Mouse (Mus musculus): Measurements from ENCODE around the gene C3ar1.

Gene C3ar1

DNA sequence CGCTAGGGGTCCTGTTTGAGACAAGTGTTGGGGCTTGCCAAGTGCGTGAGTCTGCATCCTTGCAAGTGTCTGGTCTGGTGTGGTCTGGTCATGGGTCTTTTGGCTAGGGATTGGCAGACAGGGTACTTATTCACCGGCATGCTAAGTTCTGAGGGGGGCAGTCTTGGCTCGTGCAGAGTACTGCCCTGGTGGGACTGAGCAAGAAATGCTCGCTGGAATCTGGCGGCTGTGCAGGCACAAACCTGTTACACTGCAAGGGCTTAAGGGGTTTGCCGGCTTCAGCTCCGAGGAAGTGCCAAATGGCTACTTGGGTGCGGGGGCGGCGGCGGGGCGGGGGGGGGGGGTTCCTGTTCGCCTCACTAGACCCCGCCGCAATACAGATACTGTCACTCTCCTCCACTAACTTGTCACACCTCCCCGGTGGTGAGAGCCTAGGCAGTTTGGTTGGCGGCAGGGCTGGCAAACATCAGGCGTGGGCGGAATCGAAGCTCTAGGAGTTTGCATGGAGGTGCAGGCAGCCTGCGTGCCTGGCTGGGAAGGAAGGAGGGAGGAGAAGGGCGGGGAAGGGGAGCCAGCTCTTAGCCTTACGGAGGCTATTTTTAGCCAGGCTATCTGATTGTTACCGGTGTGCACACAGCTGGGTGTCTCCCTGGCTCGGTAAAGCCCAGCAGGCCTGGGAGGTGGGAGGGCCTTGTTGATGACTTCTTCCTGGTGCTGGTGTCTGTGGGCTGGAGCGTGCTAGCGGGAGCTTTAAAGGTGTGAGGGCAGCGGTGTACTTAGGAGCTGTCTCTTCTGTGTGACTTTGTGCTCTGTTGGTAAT, 29.8 kb downstream of the C3ar1 start:
- peak; percentile 77 for DNase-seq (ENCODE audit: low read depth)

DNA sequence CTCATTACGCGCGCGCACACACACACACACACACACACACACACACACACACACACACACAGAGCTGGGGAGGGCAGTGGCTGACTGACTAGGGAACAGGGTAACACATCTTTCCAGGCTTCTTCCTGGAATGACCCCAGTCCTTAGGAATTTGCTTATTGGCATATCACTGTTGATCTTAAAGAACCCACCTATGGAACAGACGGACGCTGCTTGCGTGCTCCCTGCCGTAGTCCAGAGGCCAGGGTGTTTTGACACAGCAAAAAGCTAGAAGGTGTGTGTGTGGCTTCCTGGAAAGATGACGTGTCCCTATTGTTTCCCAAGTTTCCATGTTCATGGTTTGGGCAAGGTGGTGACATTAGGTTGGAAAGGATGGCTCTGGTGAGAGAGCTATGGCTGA, 30.8 kb downstream of the C3ar1 start:
- no peak for DNase-seq (ENCODE audit: low read depth)

DNA sequence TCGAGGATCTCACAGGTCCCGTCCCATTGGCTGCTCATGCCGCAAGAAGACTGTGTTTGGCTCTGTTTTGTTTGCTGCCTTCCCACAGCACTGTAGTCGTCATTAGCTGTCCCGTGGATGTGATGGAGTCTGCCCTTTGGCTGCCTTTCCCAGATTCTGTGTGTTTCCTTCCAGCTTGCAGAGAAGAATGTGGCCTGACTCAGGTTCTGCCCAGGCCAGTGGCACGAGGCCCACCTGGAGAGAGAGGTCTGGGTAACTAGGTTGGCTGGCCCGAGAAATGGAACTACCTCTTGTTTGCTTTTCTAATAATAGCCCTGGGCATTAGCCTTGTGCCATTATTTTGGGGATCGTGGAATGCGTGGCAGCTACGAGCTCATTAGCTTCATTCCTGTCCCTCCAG, 31.9 kb downstream of the C3ar1 start:
- DNase-seq (ENCODE audit: low read depth), result peak; percentile 94

DNA sequence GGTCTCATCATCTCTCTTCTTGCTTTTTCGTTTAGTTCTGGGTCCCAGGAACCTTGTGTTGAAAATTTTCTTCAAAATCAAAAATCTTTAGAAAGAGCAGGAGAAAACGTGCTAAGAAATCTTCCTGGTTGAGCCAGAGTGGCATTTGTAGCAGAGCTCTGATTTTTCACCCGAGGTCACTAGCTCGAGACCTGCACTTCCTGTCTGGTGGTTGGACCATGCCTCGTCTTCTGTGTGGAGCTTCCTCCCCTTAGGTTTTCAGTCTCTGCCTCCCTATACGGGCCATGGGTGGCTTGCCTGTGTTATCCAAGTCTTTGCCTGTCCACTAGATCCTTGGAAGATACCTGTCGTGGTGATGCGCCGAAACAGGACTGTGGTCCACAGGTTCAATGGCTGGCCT, 34.1 kb downstream of the C3ar1 start:
- no peak for DNase-seq (ENCODE audit: low read depth)

GRCm38 (mm10) chr6:122820799-122821650, 34.9 kb downstream of the C3ar1 start:
- DNase-seq (ENCODE audit: low read depth), result no peak

- DNase-seq (ENCODE audit: low read depth), result no peak
Measured at GRCm38 (mm10) chr6:122820071-122820798, 35.7 kb downstream of the C3ar1 start.

DNA sequence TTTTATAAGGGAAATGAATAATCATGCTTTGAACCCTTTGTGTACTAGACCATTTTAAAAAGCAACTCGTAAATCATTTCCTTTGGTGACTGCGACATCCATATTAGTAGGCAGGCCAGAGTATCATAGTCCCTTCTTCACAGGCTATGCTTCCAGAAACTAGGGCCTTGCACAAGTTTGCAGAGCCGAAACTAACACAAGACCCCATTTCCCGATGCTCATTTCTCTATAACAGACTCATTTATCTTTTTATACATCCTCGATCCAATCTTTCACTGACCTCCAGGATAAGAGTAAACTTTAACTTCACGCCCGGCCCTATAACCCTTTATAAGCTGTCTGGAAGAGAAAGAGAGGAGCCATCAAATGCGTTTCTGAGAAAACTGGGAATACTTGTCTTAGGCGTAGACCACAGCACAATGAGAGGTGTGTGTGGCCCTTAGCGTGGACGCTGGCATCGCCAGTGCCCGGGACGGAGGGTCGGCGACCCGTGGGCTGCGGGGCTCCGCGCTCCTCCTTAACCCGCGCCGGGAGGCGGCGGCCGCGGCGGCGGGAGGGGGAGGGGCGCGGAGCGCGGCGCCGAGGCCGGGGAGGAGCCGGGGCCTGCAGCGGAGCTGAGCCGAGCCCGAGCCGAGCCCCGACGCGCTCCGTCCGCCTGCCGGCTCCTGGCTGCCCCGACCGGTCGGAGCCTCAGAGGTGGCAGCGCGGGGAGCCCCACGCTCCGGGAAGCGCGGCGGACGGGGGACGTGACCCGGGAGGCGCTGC, 36.5 kb downstream of the C3ar1 start, which contains the start of gene Foxj2:
Foxj2 (plus strand) TSS at position 609 of the 765 bp plus-strand sequence.
- no peak for DNase-seq (ENCODE audit: low read depth)

DNA sequence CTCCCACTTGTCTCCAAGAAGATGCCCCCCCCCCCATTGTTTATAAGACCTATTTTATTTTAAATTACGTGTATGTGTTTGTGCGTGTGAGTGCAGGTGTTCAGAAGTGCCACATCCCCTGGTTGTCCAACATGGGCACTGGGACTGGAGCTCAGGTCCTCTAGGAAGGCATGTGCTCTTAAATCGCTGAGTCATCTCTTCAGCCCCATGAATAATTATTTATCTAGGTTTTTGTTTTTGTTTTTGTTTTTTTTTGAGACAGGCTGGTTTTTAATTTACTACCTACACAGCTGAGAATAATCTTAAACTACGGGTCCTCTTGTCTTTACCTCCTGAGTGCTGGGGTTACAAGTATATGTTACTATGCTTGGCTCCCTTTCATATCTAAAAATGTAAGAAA, 42.3 kb downstream of the C3ar1 start:
- DNase-seq (ENCODE audit: low read depth), result no peak

GRCm38 (mm10) chr6:122812716-122813115, 43.2 kb downstream of the C3ar1 start:
- DNase-seq (ENCODE audit: low read depth), result no peak

- no peak for DNase-seq (ENCODE audit: low read depth)
Measured at GRCm38 (mm10) chr6:122811771-122812600, 44.0 kb downstream of the C3ar1 start.

GRCm38 (mm10) chr6:122811280-122811652, 44.7 kb downstream of the C3ar1 start:
- DNase-seq (ENCODE audit: low read depth), result peak; percentile 65

DNA sequence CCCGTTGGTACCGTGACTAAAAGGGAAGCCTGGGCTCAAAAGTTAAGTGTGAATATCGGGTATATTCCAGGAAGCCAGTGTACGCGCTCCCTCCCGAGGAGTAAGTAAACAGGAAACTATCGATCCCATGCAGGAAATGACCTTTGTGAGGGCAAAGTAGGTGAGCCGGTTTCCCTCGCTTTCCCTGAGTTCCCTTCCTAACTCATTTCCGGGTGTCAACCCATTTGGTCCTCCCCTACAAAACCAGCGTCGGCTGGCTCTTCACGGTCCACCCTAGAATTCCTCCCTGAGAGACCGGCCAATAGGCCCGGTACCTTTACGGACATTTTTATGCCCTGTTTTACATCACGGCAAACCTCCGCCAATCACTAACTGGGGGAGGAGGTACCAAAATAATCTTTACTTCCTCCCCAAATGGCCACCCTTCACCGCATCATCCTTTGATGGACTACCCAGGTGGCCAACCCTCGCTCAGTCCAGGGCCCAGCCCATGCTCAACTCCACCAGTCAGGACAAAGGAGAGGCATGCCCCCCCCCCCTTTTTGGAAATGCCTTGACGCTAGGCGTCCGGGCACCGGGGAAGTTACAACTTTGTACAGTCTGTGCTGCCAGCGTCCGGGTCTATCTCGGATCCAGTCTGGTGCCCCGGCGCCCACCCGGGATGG, 45.2 kb downstream of the C3ar1 start:
- peak; percentile 99 for DNase-seq (ENCODE audit: low read depth)

GRCm38 (mm10) chr6:122810022-122810614, 45.8 kb downstream of the C3ar1 start:
- DNase-seq (ENCODE audit: low read depth), result no peak

DNA sequence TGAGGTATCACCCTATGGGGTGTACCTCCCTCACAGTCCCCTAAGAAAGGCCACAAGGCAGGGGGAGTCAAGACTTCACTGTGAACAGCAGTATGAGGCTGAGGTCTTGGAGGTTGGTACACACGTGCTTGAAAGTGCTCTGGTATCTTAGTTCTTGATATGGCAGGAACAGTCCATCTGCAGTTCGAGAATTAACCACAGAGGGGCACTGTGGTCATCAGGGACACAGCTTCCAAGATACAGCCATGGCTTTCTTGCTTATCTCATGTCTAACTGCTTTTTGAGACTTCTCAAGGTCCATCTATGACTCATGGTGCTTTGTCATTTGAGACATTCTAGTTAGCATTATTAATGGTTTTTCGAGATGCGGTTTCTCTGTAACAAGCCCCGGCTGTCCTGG, 51.5 kb downstream of the C3ar1 start:
- peak; percentile 54 for DNase-seq (ENCODE audit: low read depth)

DNA sequence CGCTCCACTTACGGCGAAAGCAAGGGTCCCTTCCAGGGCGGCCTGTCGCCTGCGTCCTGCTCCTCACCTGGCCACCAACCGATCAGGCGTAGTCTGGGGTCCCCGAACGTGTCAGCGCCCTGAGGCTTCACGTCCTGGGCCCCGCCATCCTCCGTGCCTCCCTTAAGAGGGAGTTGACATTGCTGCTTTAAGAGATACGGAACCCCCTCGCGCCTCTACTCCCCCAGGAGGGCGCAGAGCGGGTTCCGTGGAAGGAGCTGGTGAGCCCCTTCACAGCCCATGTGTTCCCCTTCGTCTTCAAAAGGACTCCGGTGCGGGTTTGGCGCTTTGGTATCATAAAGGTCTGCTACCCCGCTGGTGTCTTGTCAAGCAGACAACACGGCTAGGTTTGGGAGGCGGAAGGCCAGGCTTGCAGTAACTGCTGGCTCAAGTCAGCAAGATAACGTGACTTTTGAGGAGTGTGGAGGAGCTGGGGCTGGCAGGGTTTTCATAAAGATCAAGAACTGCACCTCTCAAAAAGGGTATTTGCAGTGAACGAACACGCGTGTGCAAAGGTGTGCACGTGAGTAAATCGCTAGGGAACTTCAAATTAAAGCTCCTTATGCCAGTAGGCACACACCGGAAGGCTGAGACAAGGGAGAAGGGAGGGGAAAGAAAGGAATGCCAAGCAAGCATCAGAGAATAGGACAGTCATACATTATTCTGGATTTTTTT, 54.0 kb downstream of the C3ar1 start:
- DNase-seq (ENCODE audit: low read depth), result no peak

DNA sequence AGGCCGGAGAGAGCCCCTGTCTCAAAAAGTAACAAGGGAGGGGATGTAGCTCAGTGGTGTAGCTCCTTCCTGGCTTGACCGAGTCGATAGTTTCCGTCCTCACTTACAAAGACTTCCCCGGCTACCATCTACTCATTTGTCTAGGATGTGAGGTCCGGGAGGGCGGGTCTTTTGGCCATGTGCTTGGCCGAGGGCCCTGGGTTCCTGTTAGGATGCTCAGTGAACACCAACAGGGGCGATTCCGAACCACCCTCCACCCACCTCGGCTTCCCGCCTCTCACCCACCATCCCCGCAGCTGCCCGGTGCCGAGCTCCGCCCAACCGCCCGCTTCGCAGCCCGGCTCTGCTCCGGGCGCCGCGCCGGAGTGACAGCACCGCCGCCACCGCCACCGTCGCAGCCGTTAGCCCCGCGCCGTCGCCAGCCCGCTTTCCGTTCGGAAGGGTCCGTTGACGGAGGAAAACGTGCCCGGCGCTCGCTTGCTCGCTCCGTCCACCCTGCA, 54.6 kb downstream of the C3ar1 start, which contains the start of gene Slc2a3:
Slc2a3 (minus strand) TSS at position 340 of the 500 bp plus-strand sequence.
- no peak for DNase-seq (ENCODE audit: low read depth)

DNA sequence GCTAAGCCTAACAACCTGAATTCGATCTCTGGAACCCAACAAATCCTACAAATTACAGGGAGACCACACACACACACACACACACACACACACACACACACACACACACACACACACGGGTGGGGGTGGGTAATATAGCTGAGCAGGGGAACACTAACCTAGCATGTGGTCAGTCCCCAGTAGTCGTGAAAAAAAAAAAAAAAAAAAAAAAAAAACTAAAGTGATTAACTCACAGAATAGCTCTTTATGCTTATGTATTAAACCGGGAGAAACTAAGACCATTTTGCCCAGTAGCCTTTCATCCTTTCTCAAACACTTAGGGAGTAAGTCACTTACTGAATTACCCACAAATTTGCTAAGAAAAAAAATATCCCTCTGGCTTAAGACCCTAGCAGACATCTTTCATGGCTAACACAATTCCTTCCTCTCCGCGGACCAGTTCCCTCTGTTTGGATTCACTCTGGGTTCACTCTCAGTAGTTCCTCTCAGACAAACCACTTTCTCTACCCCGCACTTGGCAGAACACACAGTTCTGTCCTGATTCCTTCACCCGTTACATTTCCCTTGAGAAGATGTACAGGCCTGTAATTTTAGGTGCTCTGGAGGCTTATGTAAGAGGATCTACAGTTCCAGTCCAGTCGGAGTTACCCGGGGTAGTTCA, 55.2 kb downstream of the C3ar1 start:
- no peak for DNase-seq (ENCODE audit: low read depth)
